Mouse (Mus musculus): Measurements from ENCODE around the gene Pdk4. TPM values are rescaled to one million over a fixed set of nuclear protein-coding genes. Genes with fewer than 3 reads are reported as not detected.

The Pdk4 gene
- polyA plus RNA-seq, 1 experiment = 41.6 TPM

GRCm38 (mm10) chr6:5444331-5444898 is 51.7 kb downstream of the Pdk4 start:
- H3ac ChIP-seq (ENCODE audit: control insufficient read depth, insufficient read length, low read depth) = no peak overlapping the region
- no peaks in the 10 kb centered on the region for H3K79me3 ChIP-seq (ENCODE audit: low read depth)
- H3K79me2 ChIP-seq (ENCODE audit: control insufficient read depth, insufficient read depth) = no peaks in the 10 kb centered on the region
- no peaks in the 10 kb centered on the region for H3K36me3 ChIP-seq (ENCODE audit: control insufficient read depth, insufficient read depth)
- TF ChIP-seq CEBPB (IDR thresholded peaks at IDR 0.05; ENCODE audit: low read depth) = no peak
- peak; percentile 53 for TF ChIP-seq MAX (IDR thresholded peaks at IDR 0.05)
- TF ChIP-seq USF1 (IDR thresholded peaks at IDR 0.05; ENCODE audit: low read depth) = no peak
- TF ChIP-seq MYOD1 (IDR thresholded peaks at IDR 0.05; ENCODE audit: control insufficient read depth, insufficient read length, low read depth) = peak; percentile 87
- TF ChIP-seq CTCF (IDR thresholded peaks at IDR 0.05; ENCODE audit: control insufficient read depth, insufficient read depth, insufficient read length) = no peak
- TF ChIP-seq MYOG (IDR thresholded peaks at IDR 0.05; ENCODE audit: control insufficient read depth, extremely low read depth, insufficient read length) = no peak
- TF ChIP-seq FOSL1 (IDR thresholded peaks at IDR 0.05; ENCODE audit: insufficient read depth, low read length, poor library complexity, severe bottlenecking) = peak; percentile 87
- H3K4me3 ChIP-seq (ENCODE audit: insufficient read depth, poor library complexity, severe bottlenecking) = no peak overlapping the region
- H3K27me3 ChIP-seq (ENCODE audit: control insufficient read depth, insufficient read depth, insufficient read length) = no peaks in the 10 kb centered on the region

- Histone ChIP-seq H3K27me3 (ENCODE audit: control insufficient read depth, insufficient read depth, insufficient read length) (no peaks in the 10 kb centered on the region), H3K36me3 (ENCODE audit: control insufficient read depth, insufficient read depth) (no peaks in the 10 kb centered on the region), H3K79me2 (ENCODE audit: control insufficient read depth, insufficient read depth) (no peaks in the 10 kb centered on the region), H3K79me3 (ENCODE audit: low read depth) (no peaks in the 10 kb centered on the region), H3K4me3 (ENCODE audit: insufficient read depth, poor library complexity, severe bottlenecking) (no peak overlapping the region), H3ac (ENCODE audit: control insufficient read depth, insufficient read length, low read depth) (no peak overlapping the region)
- TF ChIP-seq MAX (IDR thresholded peaks at IDR 0.05) = no peak
- no peak for TF ChIP-seq CEBPB (IDR thresholded peaks at IDR 0.05; ENCODE audit: low read depth)
- no peak for TF ChIP-seq USF1 (IDR thresholded peaks at IDR 0.05; ENCODE audit: low read depth)
- no peak for TF ChIP-seq CTCF (IDR thresholded peaks at IDR 0.05; ENCODE audit: control insufficient read depth, insufficient read depth, insufficient read length)
- TF ChIP-seq MYOG (IDR thresholded peaks at IDR 0.05; ENCODE audit: control insufficient read depth, extremely low read depth, insufficient read length) = no peak
- no peak for TF ChIP-seq MYOD1 (IDR thresholded peaks at IDR 0.05; ENCODE audit: control insufficient read depth, insufficient read length, low read depth)
- no peak for TF ChIP-seq FOSL1 (IDR thresholded peaks at IDR 0.05; ENCODE audit: insufficient read depth, low read length, poor library complexity, severe bottlenecking)
Observed at GRCm38 (mm10) chr6:5443104-5443863, 52.8 kb downstream of the Pdk4 start.

- H3ac ChIP-seq (ENCODE audit: control insufficient read depth, insufficient read length, low read depth) = peak overlapping the region; percentile 34
- no peaks in the 10 kb centered on the region for H3K36me3 ChIP-seq (ENCODE audit: control insufficient read depth, insufficient read depth)
- H3K27me3 ChIP-seq (ENCODE audit: control insufficient read depth, insufficient read depth, insufficient read length) = no peaks in the 10 kb centered on the region
- H3K4me3 ChIP-seq (ENCODE audit: insufficient read depth, poor library complexity, severe bottlenecking) = no peak overlapping the region
- TF ChIP-seq CEBPB (IDR thresholded peaks at IDR 0.05; ENCODE audit: low read depth) = no peak
- peak; percentile 63 for TF ChIP-seq MYOD1 (IDR thresholded peaks at IDR 0.05; ENCODE audit: control insufficient read depth, insufficient read length, low read depth)
- peak; percentile 53 for TF ChIP-seq FOSL1 (IDR thresholded peaks at IDR 0.05; ENCODE audit: insufficient read depth, low read length, poor library complexity, severe bottlenecking)
- H3K79me2 ChIP-seq (ENCODE audit: control insufficient read depth, insufficient read depth) = no peaks in the 10 kb centered on the region
- H3K79me3 ChIP-seq (ENCODE audit: low read depth) = no peaks in the 10 kb centered on the region
Observed at GRCm38 (mm10) chr6:5442316-5443085, 53.6 kb downstream of the Pdk4 start.

- no peaks in the 10 kb centered on the region for H3K36me3 ChIP-seq (ENCODE audit: control insufficient read depth, insufficient read depth)
- TF ChIP-seq MYOG (IDR thresholded peaks at IDR 0.05; ENCODE audit: control insufficient read depth, extremely low read depth, insufficient read length) = no peak
- TF ChIP-seq USF1 (IDR thresholded peaks at IDR 0.05; ENCODE audit: low read depth) = no peak
- TF ChIP-seq MYOD1 (IDR thresholded peaks at IDR 0.05; ENCODE audit: control insufficient read depth, insufficient read length, low read depth) = no peak
- TF ChIP-seq MAX (IDR thresholded peaks at IDR 0.05) = no peak
- TF ChIP-seq CEBPB (IDR thresholded peaks at IDR 0.05; ENCODE audit: low read depth) = no peak
- TF ChIP-seq FOSL1 (IDR thresholded peaks at IDR 0.05; ENCODE audit: insufficient read depth, low read length, poor library complexity, severe bottlenecking) = no peak
- no peak for TF ChIP-seq CTCF (IDR thresholded peaks at IDR 0.05; ENCODE audit: control insufficient read depth, insufficient read depth, insufficient read length)
- no peaks in the 10 kb centered on the region for H3K27me3 ChIP-seq (ENCODE audit: control insufficient read depth, insufficient read depth, insufficient read length)
Observed at GRCm38 (mm10) chr6:5441221-5441620, 54.9 kb downstream of the Pdk4 start.

GRCm38 (mm10) chr6:5437757-5438156 is 58.4 kb downstream of the Pdk4 start:
- TF ChIP-seq MYOG (IDR thresholded peaks at IDR 0.05; ENCODE audit: control insufficient read depth, extremely low read depth, insufficient read length) (no peak), USF1 (IDR thresholded peaks at IDR 0.05; ENCODE audit: low read depth) (no peak), FOSL1 (IDR thresholded peaks at IDR 0.05; ENCODE audit: insufficient read depth, low read length, poor library complexity, severe bottlenecking) (no peak), CEBPB (IDR thresholded peaks at IDR 0.05; ENCODE audit: low read depth) (no peak), MAX (IDR thresholded peaks at IDR 0.05) (no peak)
- no peaks in the 10 kb centered on the region for H3K27me3 ChIP-seq (ENCODE audit: control insufficient read depth, insufficient read depth, insufficient read length)
- no peak overlapping the region for H3ac ChIP-seq (ENCODE audit: control insufficient read depth, insufficient read length, low read depth)
- H3K79me2 ChIP-seq (ENCODE audit: control insufficient read depth, insufficient read depth) = no peaks in the 10 kb centered on the region
- no peaks in the 10 kb centered on the region for H3K36me3 ChIP-seq (ENCODE audit: control insufficient read depth, insufficient read depth)
- H3K79me3 ChIP-seq (ENCODE audit: low read depth) = no peaks in the 10 kb centered on the region
- no peak overlapping the region for H3K4me3 ChIP-seq (ENCODE audit: insufficient read depth, poor library complexity, severe bottlenecking)

More at GRCm38 (mm10) chr6:5441221-5441620, 54.9 kb downstream of the Pdk4 start:
- H3K79me3 ChIP-seq (ENCODE audit: low read depth) = no peaks in the 10 kb centered on the region
- no peak overlapping the region for H3ac ChIP-seq (ENCODE audit: control insufficient read depth, insufficient read length, low read depth)
- no peaks in the 10 kb centered on the region for H3K79me2 ChIP-seq (ENCODE audit: control insufficient read depth, insufficient read depth)
- H3K4me3 ChIP-seq (ENCODE audit: insufficient read depth, poor library complexity, severe bottlenecking) = no peak overlapping the region

Data from C2C12 (cell line).